Mouse (Mus musculus) gonadal fat pad, adult 2 months (tissue): ENCODE results near the gene Otp. TPM values are rescaled to one million over a fixed set of nuclear protein-coding genes. Genes with fewer than 3 reads are reported as not detected.

ENCODE experiments used
- polyA plus RNA-seq: library from polyadenylated mRNA; depleted of rRNA; stranded (reverse); fragments of >200 nt; gene quantifications from 2 replicates; pipeline ENCODE4 v1.2.3, GENCODE M21; 2012; rRNA removed

Otp gene
- polyA plus RNA-seq, 1 experiment: not detected

Other genes starting within 250 kb of the Otp start
- 23.7 and 42.5 TPM in 2 replicates for gene Tbca, start 86.7 kb upstream of the Otp start, polyA plus RNA-seq
- gene Wdr41, start 100.7 kb downstream of the Otp start, polyA plus RNA-seq: 14.3 and 15.5 TPM in 2 replicates